Mouse (Mus musculus) G1E-ER4 (cell line): ENCODE data around the gene Lpar1. TPM values are rescaled to one million over a fixed set of nuclear protein-coding genes. Genes with fewer than 3 reads are reported as not detected.

Experiments used
- GATA1 ChIP-seq: IDR thresholded peaks from one replicate; pipeline ENCODE4 v1.8.0; 2012; ENCODE audit warnings: low read length, inconsistent platforms
- polyA plus RNA-seq: library from polyadenylated mRNA; stranded (reverse); fragments of >175 nt; gene quantifications from 2 replicates; pipeline ENCODE4 v1.2.3, GENCODE M21; 2012

Lpar1 gene
- polyA plus RNA-seq, 1 experiment: not detected

- no peak for TF ChIP-seq GATA1
Observed at GRCm38 (mm10) chr4:58530279-58530678, 23.4 kb downstream of the Lpar1 start.

- TF ChIP-seq GATA1: no peak
Observed at GRCm38 (mm10) chr4:58527852-58528251, 25.8 kb downstream of the Lpar1 start.

- no peak for TF ChIP-seq GATA1
Observed at GRCm38 (mm10) chr4:58521137-58521536, 32.6 kb downstream of the Lpar1 start.

GRCm38 (mm10) chr4:58520531-58520930, 33.2 kb downstream of the Lpar1 start:
- TF ChIP-seq GATA1: no peak

GRCm38 (mm10) chr4:58519891-58520290, 33.8 kb downstream of the Lpar1 start:
- TF ChIP-seq GATA1: no peak

- TF ChIP-seq GATA1: no peak
Observed at GRCm38 (mm10) chr4:58518215-58518988, 35.3 kb downstream of the Lpar1 start.

- TF ChIP-seq GATA1: no peak
Observed at GRCm38 (mm10) chr4:58516810-58517209, 36.9 kb downstream of the Lpar1 start.

GRCm38 (mm10) chr4:58516221-58516620, 37.5 kb downstream of the Lpar1 start:
- TF ChIP-seq GATA1: no peak

- no peak for TF ChIP-seq GATA1
Observed at GRCm38 (mm10) chr4:58511554-58511953, 42.1 kb downstream of the Lpar1 start.

- TF ChIP-seq GATA1: no peak
Observed at GRCm38 (mm10) chr4:58508833-58509232, 44.9 kb downstream of the Lpar1 start.

- no peak for TF ChIP-seq GATA1
Observed at GRCm38 (mm10) chr4:58507536-58507935, 46.2 kb downstream of the Lpar1 start.

- TF ChIP-seq GATA1: no peak
Observed at GRCm38 (mm10) chr4:58506539-58507527, 46.9 kb downstream of the Lpar1 start.

- no peak for TF ChIP-seq GATA1
Observed at GRCm38 (mm10) chr4:58504250-58504649, 49.4 kb downstream of the Lpar1 start.

GRCm38 (mm10) chr4:58501012-58501777, 52.5 kb downstream of the Lpar1 start:
- no peak for TF ChIP-seq GATA1

- no peak for TF ChIP-seq GATA1
Observed at GRCm38 (mm10) chr4:58499831-58500230, 53.9 kb downstream of the Lpar1 start.
